Mouse (Mus musculus) R1 (cell line): Measurements from ENCODE around the gene Rhbdf2.

Experiments
- DNase-seq: peaks from one replicate; pipeline ENCODE4 v3.0.0-alpha.2; 2018; ENCODE audit warnings: low read depth, low spot score

The Rhbdf2 gene

DNA sequence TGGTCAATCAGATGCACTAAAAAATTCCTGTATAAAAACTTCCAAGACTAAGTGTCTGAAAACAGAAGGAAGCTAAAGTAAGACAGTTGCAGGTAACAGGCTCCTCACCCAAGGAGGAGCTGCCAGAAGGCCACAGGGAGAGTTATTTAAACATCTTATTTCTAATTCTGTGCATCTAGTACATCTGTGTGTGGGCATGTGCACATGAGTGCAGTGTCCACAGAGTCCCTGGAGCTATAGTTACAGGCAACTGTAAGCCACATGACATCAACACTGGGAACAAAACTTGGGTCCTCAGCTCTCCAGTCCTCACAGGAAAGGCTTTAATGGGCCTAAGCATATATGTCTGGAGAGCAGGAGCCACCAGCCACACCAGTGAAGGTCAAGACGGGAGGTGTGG lies 74.6 kb downstream of the Rhbdf2 start:
- DNase-seq, result no peak

DNA sequence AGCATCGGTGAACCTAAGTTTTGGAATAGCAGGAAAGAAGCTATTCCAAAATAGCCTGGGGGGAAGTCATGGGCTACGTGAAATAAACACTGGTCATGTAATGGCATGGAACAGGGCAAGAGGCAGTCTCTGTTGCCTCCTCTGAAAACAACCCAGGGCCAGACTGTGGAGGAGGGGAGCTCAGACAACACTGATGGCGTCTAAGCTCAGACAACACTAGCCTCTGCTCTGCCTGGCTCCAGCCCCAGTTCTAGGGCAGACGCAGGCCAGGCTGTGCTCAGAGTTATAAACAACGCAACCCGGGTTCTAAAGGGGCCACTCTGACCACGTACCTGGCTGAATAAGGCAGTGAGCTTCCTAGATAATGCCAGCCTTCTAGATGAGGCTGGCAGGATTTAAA lies 76.1 kb downstream of the Rhbdf2 start:
- DNase-seq, result no peak

DNA sequence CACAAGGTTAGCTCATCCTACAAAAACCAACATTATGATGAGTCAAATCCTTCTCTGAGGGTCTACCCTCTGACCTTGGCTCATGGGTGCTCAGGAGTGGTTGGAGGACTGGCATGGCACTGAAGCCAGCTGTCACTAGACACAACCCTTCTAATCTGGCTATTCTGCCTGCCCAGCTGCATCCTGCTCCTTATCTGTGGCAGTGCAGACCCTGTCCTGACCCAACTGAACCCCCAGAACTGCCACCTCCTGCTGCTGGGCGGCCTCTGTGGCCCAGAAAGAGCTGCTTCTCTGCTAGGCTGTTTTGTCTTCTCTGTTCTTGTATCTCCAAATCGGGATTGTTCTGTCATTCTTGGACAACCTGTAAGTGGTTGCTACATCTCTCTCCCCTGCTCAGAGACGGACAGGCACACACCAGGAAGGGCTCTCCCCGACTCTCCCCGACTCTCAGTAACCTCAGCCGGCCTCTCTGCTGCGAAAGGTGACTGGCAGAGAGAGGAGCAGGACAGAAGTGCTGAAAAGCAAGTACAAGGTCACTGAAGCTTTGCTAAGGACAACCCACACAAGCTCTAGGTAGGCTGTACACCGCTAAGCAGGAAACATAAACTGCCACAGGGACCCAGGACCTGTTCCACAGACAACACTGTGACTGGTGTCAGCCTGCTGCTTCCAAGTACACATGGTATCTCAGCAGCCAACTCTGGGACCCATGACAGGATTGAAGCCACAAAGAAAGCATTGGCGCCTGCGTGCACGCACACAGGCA lies 77.4 kb downstream of the Rhbdf2 start:
- no peak for DNase-seq

DNA sequence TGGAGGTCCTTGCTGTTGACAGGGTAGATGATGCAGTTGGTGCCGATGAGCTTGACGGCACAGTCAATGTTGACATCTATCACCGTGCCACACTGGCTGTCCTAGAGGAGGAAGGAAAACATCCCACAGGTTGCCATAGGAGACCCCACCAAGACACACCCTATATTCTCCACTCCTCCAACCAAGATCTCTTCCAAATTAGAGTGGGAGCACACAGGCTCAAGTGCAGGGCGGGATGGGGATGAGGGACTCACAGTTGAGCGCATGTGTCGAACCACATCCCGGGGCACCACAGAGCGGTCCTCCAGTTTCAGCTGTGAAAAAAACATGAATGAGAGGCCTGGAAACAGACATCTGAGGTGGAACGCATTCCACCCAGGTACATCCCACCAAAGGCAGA lies 78.0 kb downstream of the Rhbdf2 start:
- DNase-seq, result no peak
